Mouse (Mus musculus) liver, embryonic 15.5 days (tissue): ENCODE data around the gene Zfp831. TPM values are rescaled to one million over a fixed set of nuclear protein-coding genes. Genes with fewer than 3 reads are reported as not detected.

ENCODE experiments used
- ATAC-seq: fragments of 200-750 bp; cut with Nextera tagmentation; 2 replicates; pipeline ENCODE4 v1.8.0; 2017; ENCODE audit warnings: moderate number of reproducible peaks, mild to moderate bottlenecking, moderate library complexity; ENCODE audit not compliant: insufficient read depth
- H3K27ac ChIP-seq: fragments of 300-500 bp; sonication (generic); replicated peaks from 2 replicates; pipeline ENCODE4 v1.5.1; 2015; ENCODE audit warnings: mild to moderate bottlenecking, inconsistent platforms
- H3K27me3 ChIP-seq: fragments of 300-500 bp; sonication (generic); 2 replicates; pipeline ENCODE4 v1.6.1; 2015; ENCODE audit warnings: mild to moderate bottlenecking, inconsistent platforms
- H3K36me3 ChIP-seq: fragments of 300-500 bp; sonication (generic); replicated peaks from 2 replicates; pipeline ENCODE4 v1.6.1; 2015; ENCODE audit warnings: moderate library complexity, mild to moderate bottlenecking, inconsistent platforms
- H3K4me1 ChIP-seq: fragments of 300-500 bp; sonication (generic); replicated peaks from 2 replicates; pipeline ENCODE4 v1.6.1; 2015; ENCODE audit warnings: inconsistent platforms
- H3K4me2 ChIP-seq: fragments of 300-500 bp; sonication (generic); 2 replicates; pipeline ENCODE4 v1.6.1; 2015; ENCODE audit warnings: moderate library complexity, mild to moderate bottlenecking, inconsistent platforms
- H3K4me3 ChIP-seq: fragments of 300-500 bp; sonication (generic); replicated peaks from 2 replicates; pipeline ENCODE4 v1.5.1; 2015; ENCODE audit warnings: mild to moderate bottlenecking, inconsistent platforms
- H3K9ac ChIP-seq: fragments of 300-500 bp; sonication (generic); 2 replicates; pipeline ENCODE4 v1.6.1; 2015; ENCODE audit warnings: moderate library complexity, mild to moderate bottlenecking, inconsistent platforms
- H3K9me3 ChIP-seq: fragments of 300-500 bp; sonication (generic); replicated peaks from 2 replicates; pipeline ENCODE4 v1.6.1; 2016; ENCODE audit warnings: inconsistent platforms
- WGBS: fragments of 180-500 bp; shearing (Covaris S2); methylation state at CpG from one replicate; pipeline ENCODE4 v1.1.7; 2015; ENCODE audit warnings: mixed read lengths; ENCODE audit not compliant: insufficient replicate concordance; 5-methylcytosine and 5-hydroxymethylcytosine counted together
- polyA plus RNA-seq: library from polyadenylated mRNA; unstranded; fragments of >200 nt; fragmentation: Nextera tagmentation; extraction: Ambion mirVana; gene quantifications from 2 replicates; pipeline ENCODE4 v1.2.1, GENCODE M21; 2015

Gene Zfp831
- polyA plus RNA-seq, 1 experiment from 2014 or later, result 0.01 TPM

DNA sequence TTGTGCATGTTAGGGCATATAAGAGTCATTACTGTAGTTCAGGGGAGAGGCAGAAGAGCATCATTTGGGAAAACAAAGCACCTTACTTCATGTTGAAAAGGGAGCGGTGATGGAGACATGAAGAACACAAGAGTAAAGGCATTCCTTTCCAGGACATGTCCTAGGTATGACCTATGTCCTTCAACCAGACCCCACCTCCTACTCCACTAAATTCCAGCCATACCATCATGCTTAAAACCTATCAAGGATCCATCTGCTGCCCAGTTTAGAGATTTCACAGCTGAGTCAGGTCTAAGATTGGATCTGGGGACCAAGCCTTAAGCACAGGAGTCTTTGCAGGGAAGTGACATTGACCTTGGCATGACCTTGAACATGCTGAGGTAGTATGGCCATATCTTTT, 91.9 kb downstream of the Zfp831 start:
- H3K4me2 ChIP-seq, result no peak overlapping the region
- H3K36me3 ChIP-seq, result no peaks in the 10 kb centered on the region
- ATAC-seq, result no peak
- no peak overlapping the region for H3K27ac ChIP-seq
- H3K4me1 ChIP-seq, result 0 out of 2 replicates have a peak, but pooled peaks cover 4% of the 10 kb centered on the region
- no peaks in the 10 kb centered on the region for H3K27me3 ChIP-seq
- WGBS, result 69% methylated on average over 1 of the region's 1 CpGs
- H3K9ac ChIP-seq, result no peak overlapping the region
- H3K4me3 ChIP-seq, result no peak overlapping the region
- no peaks in the 10 kb centered on the region for H3K9me3 ChIP-seq

DNA sequence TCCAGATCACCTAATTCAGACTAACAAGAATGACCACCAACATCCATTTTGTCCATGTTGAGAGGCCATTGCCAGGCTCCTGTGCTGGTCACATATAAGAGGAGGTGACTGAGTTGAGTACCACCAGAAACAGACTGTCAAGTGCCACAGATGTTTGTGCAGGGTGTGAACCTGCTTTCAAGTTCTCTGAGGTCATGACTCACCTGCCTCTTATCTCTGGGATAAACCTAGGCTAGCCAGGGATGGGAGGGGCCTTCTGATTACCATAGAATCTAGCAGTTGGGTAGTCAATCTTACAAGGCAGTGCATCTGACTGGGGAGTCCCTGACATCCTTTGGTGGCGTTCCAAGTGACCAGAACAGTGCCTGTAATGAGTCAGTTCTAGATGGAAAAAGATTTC, 103.8 kb downstream of the Zfp831 start:
- 49% methylated on average over 1 of the region's 1 CpGs for WGBS
- H3K36me3 ChIP-seq, result no peaks in the 10 kb centered on the region
- ATAC-seq, result no peak
- no peak overlapping the region for H3K9ac ChIP-seq
- H3K9me3 ChIP-seq, result no peaks in the 10 kb centered on the region
- 0 out of 2 replicates have a peak, but pooled peaks cover 3% of the 10 kb centered on the region for H3K4me1 ChIP-seq
- no peak overlapping the region for H3K4me3 ChIP-seq
- H3K27ac ChIP-seq, result no peak overlapping the region
- H3K4me2 ChIP-seq, result no peak overlapping the region
- no peaks in the 10 kb centered on the region for H3K27me3 ChIP-seq

DNA sequence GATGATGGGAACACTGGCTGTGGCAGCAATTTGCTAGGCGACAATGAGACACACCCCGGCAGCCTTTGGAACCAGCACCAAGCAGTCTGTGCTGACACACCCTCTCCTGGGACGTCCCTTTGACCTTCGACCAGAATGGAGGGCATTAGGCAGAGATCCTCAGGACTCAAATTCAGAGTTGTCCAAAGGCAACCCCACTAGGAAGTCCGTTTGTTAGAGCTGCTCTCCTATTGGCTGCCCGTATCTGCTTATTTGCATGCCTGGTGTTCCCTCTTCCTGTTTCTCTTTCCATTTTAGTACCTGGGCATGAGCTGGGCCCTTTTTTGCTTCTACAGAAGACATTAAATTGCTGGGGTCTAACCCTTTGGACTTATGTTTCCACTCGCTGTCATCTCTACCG, 105.0 kb downstream of the Zfp831 start:
- Histone ChIP-seq H3K27ac (no peak overlapping the region), H3K9ac (no peak overlapping the region), H3K27me3 (no peaks in the 10 kb centered on the region), H3K9me3 (no peaks in the 10 kb centered on the region), H3K4me2 (no peak overlapping the region), H3K4me1 (0 out of 2 replicates have a peak, but pooled peaks cover 3% of the 10 kb centered on the region), H3K4me3 (no peak overlapping the region), H3K36me3 (no peaks in the 10 kb centered on the region)
- no peak for ATAC-seq
- WGBS, result 49% methylated on average over 8 of the region's 8 CpGs

DNA sequence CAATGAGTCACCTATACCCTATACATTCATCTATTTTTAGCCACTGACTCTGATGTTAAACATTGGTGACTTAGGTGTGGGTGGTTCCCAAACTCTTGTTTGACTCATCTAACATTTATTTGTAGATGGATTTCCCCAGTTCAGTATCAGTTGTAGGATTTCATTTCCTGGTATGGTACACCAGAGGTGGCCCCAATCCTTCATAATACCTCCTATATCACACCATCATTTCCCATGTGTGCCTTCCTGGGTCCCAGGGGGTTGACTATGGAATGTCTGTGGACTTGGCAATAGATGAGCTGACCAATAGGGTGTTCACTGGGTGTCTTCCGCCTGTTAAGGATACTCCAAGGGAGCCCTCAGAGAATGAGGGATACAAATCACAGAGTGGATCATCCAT, 109.9 kb downstream of the Zfp831 start:
- Histone ChIP-seq H3K4me2 (no peak overlapping the region), H3K27ac (no peak overlapping the region), H3K9ac (no peak overlapping the region), H3K4me1 (0 out of 2 replicates have a peak, but pooled peaks cover 2% of the 10 kb centered on the region), H3K9me3 (no peaks in the 10 kb centered on the region), H3K27me3 (no peaks in the 10 kb centered on the region), H3K36me3 (no peaks in the 10 kb centered on the region), H3K4me3 (no peak overlapping the region)
- ATAC-seq, result no peak
- 74% methylated on average over 1 of the region's 1 CpGs for WGBS

DNA sequence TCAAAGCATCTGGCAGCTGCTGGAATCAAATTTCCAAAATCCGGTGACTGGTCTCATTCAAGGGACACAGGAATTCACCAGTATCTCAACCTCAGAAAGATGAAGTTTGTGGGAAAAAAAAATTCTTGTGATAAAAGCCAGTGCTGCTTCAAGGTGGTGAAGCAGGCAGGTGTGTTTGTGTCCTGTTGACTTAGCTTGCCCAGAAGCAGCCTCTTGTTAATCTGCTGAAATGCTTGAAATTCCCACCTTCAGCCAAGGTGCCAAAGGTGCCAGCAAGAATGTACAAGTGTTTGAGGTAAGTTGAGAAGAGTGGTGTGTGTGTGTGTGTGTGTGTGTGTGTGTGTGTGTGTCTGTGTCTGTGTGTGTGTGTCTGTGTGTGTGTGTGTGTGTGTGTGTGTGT, 110.9 kb downstream of the Zfp831 start:
- no peak for ATAC-seq
- Histone ChIP-seq H3K27me3 (no peaks in the 10 kb centered on the region), H3K4me2 (no peak overlapping the region), H3K4me1 (no peaks in the 10 kb centered on the region), H3K27ac (no peak overlapping the region), H3K4me3 (no peak overlapping the region), H3K36me3 (no peaks in the 10 kb centered on the region), H3K9me3 (no peaks in the 10 kb centered on the region), H3K9ac (no peak overlapping the region)
- 56% methylated on average over 1 of the region's 1 CpGs for WGBS

DNA sequence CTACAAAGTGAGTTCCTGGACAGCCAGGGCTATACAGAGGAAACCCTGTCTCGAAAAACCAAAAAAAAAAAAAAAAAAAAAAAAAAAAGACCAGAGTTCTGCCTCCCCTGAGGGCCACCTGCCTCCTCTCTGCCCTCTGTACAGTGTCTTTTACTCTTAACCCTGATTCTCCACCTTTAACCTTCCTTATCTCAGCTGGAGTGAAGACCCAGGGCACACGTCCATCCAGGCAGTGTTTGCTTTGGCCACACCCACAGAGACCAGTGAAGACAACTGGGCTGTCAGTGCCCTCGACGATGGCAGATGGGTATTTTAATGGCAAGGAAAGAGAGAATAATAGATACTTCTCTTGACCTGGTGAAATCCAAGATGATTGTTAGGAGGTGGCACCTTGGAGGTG, 115.9 kb downstream of the Zfp831 start:
- Histone ChIP-seq H3K36me3 (no peaks in the 10 kb centered on the region), H3K4me1 (no peaks in the 10 kb centered on the region), H3K9ac (no peak overlapping the region), H3K27ac (no peak overlapping the region), H3K4me3 (no peak overlapping the region), H3K27me3 (peaks cover 20% of the 10 kb centered on the region), H3K4me2 (no peak overlapping the region), H3K9me3 (no peaks in the 10 kb centered on the region)
- 44% methylated on average over 4 of the region's 4 CpGs for whole genome bisulfite sequencing
- ATAC-seq, result no peak

Other genes starting within 250 kb of the Zfp831 start
- 71.7 and 79.6 TPM in 2 replicates for gene Nelfcd, start 227.7 kb upstream of the Zfp831 start, polyA plus RNA-seq
- 122 and 142 TPM in 2 replicates for gene Ctsz, start 204.5 kb upstream of the Zfp831 start, polyA plus RNA-seq
- 23.9 and 26.9 TPM in 2 replicates for gene Tubb1, start 192.8 kb upstream of the Zfp831 start, polyA plus RNA-seq
- 313 and 380 TPM in 2 replicates for gene Atp5e, start 179.4 kb upstream of the Zfp831 start, polyA plus RNA-seq
- 79.4 and 79.5 TPM in 2 replicates for gene Prelid3b, start 170.5 kb upstream of the Zfp831 start, polyA plus RNA-seq
- 0.33 and 0.52 TPM in 2 replicates for gene Edn3, start 117.1 kb downstream of the Zfp831 start, polyA plus RNA-seq